Mouse (Mus musculus) neutrophil, adult 5-6 weeks (primary cell): ENCODE results near the gene Cd80. TPM values are rescaled to one million over a fixed set of nuclear protein-coding genes. Genes with fewer than 3 reads are reported as not detected.
"Not testable (repeated sequence)": the region's sequence is repeated elsewhere in the genome, so short reads cannot be mapped to it uniquely, and the experiment has no call there.

Experiments used
- ATAC-seq: fragments of 151-379, 151-347 bp; 2 replicates; pipeline ENCODE4 v1.8.0; 2017; ENCODE audit warnings: mild to moderate bottlenecking, moderate TSS enrichment; ENCODE audit not compliant: insufficient number of reproducible peaks, poor library complexity, low FRiP score, severe bottlenecking; ENCODE audit errors: extremely low read depth
- total RNA-seq: library from RNA; stranded (forward); fragments of 200-1000 nt; gene quantifications from 2 replicates; pipeline ENCODE4 v1.2.3, GENCODE M21; 2017

Cd80 gene
- total RNA-seq, 1 experiment from 2014 or later: 18.4 TPM

DNA sequence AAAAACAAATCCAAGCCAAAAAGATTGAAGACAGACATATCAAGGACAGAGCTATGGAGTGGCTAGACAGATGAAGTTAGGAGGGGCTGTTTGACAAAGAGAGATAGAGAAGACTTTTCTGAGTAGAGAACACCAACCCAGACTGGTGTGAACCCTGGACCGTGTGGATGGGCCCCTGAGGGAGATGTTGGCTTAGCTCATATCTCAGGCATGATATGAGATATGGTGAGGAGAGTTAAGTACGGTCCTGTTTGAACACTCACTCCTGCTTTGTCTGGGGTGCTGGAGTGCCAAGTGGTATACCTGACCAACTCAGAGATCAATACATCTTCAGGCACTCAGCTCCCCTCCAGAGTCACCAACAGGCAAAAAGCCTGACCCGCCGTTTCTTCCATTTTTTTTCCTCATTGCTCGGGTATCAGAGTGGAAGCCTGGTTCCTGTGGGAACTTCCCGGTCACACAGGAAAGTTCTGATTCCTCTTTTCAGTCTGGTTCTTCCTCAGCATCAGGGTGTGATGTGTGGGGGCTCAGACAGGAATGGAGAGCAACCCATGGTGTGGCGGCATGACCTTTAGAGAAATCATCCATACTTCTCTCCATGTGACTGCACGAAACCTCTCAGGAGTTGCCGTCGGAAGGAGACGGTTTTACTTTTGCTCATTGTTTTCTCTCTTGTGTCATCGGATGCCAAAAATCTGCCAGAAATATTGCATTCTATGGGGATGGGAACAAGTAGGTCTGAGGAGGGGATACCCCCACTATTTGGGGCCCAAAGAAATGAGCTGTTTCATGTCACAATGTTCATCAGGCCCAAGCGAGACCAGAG is 11.9 kb downstream of the Cd80 start:
- ATAC-seq: no peak

DNA sequence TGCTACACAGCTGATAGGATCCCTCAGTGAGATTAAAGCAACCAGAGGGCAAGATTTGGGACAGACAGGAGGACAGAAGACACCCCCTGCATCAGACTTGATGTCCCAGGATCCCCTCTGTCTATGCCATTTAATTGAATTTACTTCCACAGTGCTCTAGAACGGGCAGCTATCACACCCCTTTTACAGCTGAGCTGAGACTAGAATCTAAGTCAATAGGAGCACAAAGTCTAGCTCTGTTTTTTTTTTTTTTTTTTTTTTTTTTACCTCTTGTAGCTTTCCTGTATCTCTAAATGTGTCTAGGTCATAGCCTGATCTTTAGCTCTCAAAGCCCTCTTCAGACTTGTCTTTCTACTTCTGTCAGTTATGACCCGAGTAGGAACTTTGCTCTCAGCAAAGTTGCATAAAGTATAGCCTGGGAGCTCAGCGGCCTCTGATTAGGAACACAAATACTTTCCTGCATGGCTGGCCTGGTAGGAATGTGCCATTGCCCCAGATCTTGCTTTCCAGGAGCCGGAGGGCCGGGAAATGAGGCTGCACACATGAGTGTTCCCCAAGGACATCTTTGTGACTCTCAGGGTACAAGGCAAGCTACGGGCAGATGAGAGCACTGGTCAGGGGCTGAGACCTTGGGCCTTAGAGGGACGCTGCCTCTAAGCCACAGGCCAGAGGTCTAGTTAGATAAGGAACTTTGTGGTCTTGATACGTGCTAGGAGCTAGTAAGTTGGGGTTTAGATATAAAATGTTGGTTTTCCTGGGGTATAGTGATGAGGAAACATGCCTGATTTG is 12.8 kb downstream of the Cd80 start:
- ATAC-seq: no peak

DNA sequence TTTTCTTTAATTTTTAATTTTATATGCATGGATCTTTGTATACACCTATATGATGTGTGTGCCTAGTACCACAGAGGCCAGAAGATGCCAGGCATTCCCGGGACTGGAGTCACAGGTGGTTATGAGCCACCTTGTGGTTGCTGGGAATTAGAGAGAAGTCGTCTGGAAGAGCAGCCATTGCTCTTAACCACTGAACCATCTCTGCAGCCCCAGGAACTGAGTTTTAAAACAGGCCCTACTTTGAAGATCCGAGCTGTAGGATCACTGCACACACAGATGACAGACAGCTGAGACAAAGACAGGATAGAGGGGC is 13.3 kb downstream of the Cd80 start:
- no peak for ATAC-seq

DNA sequence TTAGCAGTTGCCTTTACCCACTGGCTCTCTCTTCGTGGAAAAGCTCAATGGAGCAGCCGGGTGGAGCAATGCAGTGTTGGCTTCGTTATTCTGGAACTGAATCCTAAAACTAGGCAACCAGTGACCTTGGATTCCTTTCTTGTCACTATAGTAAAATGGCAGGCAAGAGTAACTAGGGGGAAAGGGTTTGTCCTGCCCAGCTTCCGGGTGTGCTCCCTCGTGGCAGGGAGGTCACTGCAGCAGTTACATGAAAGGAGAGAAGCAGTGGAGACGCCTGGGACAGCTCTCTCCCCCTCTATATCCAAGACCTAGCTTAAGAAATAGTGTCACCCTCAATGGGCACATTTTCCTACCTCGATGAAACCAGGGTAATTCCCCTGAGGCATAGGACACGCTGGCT is 14.1 kb downstream of the Cd80 start:
- ATAC-seq: no peak

DNA sequence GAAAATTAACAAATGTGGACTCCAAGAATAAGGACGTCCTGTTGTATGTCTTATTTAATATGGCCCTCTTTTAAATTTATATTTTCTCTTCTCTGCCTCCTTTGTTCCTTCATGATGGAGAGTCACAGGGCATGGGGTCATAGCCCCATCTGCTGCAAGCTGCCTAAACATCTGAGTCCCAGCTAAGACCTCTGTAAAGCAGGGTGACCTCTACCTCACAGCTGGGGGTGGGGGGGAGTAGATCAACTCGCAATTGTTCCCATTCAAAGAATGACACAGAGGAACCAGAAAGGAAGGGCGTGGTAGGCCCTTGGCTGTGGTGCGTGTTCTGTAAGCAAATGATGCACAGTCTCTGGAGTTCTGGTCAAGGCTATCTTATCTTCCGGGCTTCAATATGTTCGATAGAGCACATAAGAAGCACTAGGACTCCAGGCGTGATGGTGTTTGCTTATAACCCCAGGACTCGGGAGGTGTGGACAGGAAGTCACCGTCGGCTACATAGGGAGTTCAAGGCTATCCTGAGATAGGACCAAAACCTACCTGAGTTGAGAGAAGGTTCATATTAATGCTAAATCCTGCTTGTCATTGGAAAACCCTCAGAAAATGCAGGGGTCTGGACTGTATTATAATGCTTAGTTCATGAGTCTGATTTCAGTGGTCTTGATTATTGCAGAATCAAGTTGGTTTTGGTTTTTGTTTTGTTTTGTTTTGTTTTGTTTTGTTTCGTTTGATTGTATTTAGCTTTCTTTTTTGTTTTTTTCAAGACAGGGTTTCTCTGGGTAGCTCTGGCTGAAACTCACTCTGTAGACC is 16.5 kb downstream of the Cd80 start:
- no peak for ATAC-seq

DNA sequence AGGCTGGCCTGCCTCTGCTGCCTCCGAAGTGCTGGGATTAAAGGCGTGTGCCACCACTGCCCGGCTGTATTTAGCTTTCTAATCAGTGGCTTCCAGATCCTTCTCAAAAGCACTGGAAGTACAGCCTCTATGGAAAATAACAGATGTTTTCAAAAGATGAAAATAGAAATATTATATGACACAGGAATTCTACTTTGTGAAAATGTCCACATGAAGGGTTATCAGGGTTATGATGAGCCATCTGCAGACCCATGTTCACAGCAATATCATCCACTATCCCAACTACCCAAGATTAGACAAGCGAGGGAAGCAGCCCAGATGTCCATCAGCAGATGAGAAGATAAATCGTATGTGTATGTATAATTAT is 17.1 kb downstream of the Cd80 start:
- no peak for ATAC-seq

DNA sequence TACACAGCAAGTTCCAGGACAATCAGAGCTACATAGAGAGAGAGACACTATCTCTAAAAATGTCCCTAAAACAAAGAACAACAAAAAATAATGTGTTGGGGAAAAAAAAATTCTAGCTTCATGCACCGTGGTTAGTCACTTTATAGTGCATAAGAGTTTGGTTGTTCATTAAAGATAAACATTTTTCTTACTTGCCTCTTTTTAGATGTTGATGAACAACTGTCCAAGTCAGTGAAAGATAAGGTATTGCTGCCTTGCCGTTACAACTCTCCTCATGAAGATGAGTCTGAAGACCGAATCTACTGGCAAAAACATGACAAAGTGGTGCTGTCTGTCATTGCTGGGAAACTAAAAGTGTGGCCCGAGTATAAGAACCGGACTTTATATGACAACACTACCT is 18.3 kb downstream of the Cd80 start:
- no peak for ATAC-seq

DNA sequence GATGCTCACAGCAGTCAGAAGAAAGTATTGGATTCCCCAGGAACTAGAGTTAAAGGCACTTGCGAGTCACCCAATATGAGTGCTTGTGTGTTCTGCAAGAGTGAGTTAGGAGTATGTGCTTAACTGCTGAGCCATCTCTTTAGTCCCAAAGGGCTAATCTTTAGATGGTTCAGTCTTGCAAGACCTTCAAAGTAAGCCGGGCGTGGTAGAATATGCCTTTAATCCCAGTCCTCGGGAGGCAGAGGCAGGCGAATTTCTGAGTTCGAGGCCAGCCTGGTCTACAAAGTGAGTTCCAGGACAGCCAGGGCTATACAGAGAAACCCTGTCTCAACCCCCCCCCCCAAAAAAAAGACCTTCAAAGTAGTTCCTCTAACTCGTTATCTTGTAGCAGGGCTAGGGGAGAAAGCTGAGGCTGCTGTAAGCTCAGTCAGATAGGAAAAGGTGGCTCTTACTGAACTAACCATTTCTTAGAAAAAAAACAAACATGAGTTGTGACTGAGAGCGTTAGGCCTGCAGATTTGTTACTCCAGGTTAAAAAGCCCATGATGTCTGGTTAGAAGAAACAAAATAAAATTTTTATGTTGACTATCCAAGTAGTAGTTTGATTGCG is 19.4 kb downstream of the Cd80 start:
- no peak for ATAC-seq

DNA sequence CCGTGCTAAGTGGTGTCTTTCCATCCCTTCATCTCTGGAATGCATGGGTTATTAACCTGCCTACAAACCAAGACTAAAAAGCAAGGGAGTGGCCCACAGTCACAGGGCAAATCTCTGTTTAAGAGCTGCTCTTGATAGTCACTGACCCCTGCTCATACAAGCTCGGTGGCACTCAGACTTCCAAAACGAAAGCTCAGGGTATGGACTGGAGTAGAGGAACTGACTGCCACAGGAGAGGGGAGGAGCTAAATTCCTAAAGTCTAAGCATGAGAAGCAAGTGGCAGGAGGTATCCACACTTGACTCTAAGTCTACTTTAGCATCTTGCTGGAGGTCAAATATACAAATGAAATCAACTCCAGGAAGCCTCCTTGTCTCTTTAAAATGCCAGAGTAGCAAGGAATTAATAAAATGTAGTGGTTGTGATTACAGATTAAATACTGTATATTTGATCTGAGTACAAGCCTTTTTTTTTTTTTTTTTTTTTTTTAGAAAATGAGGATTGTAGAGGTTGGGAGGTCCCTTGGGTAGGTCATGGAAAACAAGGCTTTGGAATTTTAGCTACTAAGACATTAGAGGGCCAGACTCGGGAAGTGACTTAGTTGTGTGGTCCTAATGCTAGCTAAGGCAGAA is 20.4 kb downstream of the Cd80 start:
- ATAC-seq: no peak; the same call in 1 of the 2 replicates

DNA sequence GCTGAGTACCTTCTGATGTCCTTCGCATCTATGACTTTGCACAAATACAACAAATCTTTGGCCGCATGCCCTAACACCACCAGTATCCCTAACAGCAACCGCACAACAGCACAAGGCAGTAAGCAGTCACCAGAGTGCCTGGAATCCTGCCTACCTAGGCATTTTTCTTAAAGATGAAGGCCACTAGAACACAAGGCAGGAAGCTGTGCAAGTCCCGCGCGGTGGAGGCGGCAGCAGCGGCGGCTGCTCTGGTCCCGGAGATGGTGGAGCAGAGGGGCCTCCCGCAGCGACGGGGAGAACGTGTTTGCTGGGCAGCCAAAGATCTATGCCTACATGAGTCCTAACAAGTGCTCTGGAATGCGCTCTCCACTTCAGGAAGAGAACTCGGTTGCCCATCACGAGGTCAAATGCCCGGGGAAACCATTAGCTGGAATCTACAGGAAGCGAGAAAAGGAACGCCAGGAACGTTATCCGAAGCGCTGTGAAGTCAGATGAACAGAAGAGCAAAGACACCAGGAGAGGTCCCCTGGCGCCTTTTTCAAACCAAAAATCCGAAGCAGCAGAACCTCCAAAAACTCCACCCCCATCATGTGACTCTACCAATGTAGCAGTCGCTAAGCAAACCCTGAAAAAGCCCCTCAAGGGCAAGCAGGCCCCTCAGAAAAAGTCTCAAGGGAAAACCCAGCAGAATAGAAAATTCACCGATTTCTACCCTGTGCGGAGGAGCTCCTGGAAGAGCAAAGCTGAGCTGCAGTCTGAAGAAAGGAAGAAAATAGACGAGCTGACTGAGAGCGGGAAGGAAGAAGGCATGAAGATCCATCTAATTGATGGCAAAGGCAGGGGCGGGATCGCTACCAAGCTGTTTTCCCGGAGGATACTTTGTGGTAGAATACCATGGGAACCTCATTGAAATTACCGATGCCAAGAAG is 21.2 kb downstream of the Cd80 start:
- peak; percentile 27 for ATAC-seq

DNA sequence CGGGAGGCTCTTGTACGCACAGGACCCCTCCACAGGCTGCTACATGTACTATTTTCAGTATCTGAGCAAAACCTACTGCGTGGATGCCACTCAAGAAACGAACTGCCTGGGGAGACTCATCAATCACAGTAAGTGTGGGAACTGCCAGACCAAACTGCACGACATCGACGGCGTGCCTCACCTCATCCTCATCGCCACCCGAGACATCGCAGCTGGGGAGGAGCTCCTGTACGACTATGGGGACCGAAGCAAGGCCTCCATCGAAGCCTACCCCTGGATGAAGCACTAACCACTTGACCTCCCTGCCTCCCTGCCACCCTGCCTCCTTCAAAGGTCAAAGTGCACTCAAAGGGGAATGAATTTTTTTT is 21.9 kb downstream of the Cd80 start:
- not testable (repeated sequence) for ATAC-seq

DNA sequence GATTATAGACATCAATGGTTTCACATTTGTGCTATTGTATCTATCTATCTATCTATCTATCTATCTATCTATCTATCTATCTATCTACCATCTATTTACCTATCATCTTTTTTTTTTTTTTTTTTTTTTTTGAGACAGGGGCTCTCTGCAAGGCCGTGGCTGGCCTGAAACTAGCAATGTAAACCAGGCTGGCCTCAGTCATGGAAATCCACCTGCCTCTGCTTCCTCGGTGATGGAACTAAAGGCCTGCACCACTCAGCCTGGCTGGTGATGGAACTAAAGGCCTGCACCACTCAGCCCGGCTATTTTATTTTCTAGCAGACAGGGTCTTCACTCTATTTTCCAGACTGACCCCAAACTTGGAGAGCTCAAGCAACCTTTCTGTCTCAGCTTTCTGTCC is 22.9 kb downstream of the Cd80 start:
- ATAC-seq: no peak

DNA sequence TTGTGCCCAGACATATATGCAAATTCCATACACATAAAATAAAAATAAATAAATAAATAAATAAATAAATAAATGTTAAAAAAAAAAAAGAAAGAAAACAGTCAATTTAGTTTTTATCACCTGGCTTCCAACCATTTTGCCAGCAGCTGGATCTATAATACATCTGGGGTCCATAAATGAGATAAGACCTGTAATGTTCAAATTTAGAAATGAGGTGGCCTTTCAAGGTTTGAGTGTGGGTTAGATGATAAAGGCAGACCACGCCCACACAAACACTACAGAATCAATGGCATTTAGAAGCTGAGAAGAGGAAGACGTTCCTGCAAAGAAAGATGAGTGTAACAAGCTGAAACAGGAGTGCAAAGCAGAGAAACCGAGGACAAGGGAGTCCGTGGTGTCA is 26.0 kb downstream of the Cd80 start:
- ATAC-seq: no peak

DNA sequence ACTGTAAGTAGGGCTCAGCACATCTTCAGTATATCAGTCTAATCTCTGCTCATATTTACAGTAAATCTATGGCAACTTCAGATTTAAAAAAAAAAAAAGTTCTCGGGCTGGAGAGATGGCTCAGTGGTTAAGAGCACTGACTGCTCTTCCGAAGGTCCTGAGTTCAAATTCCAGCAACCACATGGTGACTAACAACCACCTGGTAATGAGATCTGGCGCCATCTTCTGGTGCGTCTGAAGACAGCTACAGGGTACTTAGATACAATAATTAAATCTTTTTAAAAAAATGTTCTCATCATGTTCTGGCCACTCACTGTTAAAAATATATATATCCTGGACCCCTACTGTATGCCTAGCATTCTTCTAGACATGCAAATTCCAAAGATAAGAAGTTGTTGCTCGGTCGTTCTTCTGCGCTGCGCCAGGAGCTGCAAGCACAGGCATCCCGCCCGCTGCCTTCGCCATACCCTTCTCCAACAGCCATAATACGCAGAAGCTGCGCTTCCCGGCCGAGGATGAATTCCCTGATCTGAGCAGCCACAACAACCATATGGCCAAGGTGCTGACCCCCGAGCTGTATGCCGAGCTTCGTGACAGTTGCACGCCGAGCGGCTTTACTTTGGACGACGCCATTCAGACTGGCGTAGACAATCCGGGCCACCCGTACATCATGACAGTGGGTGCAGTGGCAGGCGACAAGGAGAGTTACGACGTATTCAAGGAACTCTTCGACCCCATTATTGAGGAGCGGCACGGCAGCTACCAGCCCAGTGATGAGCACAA is 27.6 kb downstream of the Cd80 start:
- ATAC-seq: 0 out of 2 replicates have a peak, but pooled peaks have one; percentile 10

DNA sequence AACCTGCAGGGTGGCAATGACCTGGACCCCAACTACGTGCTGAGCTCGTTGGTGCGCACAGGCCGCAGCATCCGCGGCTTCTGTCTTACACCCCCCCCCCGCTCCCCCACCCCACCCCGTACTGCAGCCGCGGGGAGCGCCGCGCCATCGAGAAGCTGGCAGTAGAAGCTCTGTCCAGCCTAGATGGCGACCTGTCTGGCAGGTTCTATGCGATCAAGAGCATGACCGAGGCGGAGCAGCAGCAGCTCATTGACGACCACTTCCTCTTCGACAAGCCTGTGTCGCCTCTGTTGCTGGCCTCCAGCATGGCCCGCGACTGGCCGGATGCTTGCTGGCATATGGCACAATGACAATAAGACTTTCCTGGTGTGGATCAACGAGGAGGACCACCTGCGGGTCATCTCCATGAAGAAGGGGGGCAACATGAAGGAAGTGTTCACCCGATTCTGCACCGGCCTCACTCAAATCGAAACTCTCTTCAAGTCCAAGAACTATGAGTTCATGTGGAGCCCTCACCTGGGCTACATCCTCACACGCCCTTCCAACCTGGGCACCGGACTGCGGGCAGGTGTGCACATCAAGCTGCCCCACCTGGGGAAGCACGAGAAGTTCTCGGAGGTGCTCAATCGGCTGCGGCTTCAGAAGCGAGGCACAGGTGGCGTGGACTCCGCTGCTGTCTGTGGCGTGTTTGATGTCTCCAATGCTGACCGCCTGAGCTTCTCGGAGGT is 28.4 kb downstream of the Cd80 start:
- ATAC-seq: peak; percentile 47; the same call in 1 of the 2 replicates

DNA sequence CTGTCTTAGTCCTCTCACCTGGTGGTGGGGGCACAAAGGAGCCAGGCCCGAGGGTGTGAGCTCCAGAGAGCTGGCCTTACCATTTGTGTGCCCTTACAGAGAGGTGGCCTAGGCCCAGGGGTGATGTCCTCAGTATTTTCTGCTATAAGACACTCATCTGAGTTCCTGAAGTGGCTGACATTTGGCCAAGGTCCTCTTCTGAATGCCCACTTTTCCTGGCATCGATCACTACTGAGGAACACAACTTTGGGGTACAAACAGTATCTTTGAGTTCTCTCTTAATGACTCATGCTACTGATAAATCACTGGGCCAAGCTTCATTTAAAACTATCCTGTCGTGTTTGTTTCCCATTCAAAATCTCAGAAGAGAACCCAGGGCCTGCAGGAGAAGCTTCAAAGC is 37.2 kb downstream of the Cd80 start:
- ATAC-seq: no peak

DNA sequence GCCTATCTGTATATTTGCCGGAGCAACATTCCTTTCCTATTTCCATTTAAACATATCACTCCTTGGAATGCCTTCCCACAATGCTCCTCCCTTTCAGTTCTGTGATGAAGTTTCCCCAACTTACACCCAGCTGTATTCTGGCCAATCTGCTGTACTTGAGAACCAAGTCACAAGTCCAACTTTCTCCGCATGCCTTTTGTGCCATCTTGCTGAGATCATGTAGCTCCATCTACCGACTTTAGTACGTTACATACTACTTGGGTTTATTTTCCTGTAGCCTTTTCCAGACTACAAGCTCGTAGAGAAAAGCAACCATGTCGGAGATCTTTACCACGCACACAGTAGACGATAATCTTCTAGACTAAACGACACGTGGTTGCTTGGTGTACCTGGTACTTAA is 38.5 kb downstream of the Cd80 start:
- no peak for ATAC-seq
